Mouse (Mus musculus) adrenal gland, postnatal 14 days (tissue): ENCODE results near the gene Gxylt2. TPM values are rescaled to one million over a fixed set of nuclear protein-coding genes. Genes with fewer than 3 reads are reported as not detected.

Experiments used
- DNase-seq: peaks from one replicate; pipeline ENCODE4 v3.0.0; 2021; ENCODE audit warnings: mixed read lengths
- total RNA-seq: library from RNA; stranded (reverse); gene quantifications from 2 replicates; pipeline ENCODE4 v1.2.3, GENCODE M21; 2021

Gxylt2 gene
- total RNA-seq, 1 experiment from 2014 or later = 0.85 TPM

DNA sequence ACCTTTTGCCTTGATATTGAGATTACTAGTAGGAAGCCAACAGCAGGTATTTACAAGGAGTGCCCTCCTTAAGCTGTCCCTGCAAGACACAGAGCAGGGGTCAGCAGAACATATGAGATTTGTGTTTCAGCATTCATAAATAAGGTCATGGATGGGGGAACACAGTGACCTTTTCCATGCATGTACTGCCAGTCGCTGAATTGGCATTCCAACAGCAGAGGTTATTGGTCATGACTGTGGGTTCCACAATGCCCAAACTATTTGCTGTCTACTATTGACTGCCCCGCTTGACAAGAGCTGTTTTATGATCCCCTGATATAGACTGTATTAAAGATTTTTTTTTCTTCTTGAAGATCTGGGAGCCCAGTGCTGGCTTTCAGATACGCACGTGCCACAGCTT, 95.2 kb downstream of the Gxylt2 start:
- no peak for DNase-seq

DNA sequence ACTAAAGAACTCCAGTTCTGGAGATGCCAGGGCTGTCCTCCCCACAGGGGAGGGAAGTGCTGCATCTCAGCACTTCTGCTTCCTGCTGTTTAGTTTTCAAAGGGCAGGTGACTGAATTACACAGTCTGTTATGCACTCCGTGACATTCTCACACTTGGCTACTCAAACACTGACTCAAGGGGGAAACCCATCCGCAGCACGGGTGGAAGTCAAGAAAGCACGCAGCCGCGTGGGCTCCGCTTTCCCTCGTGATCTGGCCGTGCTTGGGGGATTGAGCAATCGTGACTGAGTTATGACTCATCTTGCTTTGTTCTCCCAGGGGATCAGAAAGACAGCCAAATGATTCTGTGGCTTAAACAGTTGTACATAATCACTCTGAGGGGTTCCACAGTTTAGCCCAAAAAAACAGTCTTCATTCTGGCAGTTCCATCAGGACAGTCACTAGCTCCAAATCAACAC, 96.0 kb downstream of the Gxylt2 start:
- peak; percentile 78 for DNase-seq

DNA sequence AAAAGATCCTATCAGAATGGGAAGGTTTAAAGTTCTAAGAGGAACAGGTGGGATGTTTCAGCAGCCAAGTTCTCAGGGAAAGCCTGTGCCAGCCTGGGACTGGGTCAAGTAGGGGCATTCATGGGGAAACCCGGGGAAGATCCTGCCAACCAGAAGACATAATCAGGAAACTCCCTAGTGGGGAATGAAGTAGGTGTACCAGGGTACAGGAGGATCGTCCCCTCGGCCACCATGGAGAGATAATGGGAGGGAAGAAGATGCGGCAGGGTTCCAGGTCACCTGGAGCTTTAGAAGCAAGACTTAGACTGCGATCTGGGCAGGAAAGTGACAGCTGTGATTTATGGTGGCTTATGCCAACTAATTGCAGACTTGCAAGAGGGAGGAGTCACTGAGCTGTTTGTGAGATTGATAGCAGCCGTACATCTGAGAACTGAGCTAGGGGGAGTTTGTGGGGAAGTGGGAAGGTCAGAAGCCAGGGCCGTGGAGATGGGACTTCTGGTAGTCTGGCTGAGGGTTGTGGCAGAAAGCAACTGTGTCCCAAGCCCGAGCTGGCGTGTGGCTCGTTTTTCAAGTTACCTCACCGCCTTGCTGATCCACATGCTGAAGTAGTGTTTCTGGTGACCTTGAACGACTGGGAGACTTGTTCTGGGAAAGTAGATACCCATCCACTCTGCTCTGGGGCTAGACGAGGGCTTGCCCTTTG, 98.0 kb downstream of the Gxylt2 start:
- DNase-seq = peak; percentile 50

DNA sequence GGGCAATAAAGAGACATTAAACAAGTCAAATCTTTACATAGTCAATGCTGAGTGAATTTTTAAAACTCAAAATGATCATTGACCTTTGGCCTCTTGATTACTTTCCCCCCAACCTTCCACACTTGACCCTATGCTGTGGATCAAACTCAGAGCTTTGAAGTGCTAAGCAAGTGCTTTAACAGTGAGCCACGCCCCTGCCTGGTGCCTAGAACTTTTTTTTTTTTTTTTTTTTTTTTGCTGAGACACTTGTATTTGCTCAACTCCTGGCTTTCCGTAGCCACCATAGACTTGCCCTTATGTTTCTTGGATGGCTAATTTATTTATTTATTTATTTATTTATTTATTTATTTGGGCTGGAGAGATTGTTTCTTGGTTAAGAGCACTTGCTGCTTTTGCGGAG, 98.7 kb downstream of the Gxylt2 start:
- DNase-seq = no peak

DNA sequence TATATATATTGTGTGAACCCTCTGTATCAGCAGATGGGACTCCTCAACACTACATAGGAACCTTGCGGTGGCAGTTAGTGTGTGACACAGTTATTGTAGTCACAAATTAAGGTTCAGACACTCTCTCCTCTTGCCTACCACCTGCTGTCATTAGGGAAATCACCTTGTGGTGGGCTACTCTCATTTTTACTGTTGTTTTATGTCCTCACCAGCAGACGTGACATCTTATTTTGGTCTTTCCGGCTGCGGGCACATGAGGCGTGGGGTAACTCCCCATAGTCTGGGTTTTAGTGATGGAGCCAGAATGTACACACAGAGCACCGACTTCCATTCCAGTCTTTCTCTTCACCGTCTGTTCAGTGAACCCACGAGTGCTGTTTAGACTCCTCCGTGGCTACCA, 102.7 kb downstream of the Gxylt2 start:
- DNase-seq = no peak

DNA sequence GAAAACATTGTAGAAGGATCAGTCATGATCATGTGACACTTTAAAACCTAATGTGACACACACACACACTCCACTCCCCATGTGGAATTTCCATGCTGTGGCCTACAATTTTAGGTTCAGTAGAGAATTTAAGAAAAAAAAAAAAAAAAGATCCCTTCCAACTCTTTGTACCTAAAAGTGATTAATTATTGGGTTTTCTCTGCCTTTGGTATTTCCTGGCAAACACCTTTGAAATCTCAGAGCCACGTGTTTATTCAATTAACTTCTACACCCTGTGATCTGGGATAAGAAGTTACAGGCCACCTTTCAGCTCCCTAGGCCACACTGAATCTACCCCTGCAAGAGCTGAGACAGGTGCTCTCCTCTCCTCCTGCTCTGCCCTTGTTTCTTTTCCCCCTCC, 103.2 kb downstream of the Gxylt2 start:
- DNase-seq = no peak

DNA sequence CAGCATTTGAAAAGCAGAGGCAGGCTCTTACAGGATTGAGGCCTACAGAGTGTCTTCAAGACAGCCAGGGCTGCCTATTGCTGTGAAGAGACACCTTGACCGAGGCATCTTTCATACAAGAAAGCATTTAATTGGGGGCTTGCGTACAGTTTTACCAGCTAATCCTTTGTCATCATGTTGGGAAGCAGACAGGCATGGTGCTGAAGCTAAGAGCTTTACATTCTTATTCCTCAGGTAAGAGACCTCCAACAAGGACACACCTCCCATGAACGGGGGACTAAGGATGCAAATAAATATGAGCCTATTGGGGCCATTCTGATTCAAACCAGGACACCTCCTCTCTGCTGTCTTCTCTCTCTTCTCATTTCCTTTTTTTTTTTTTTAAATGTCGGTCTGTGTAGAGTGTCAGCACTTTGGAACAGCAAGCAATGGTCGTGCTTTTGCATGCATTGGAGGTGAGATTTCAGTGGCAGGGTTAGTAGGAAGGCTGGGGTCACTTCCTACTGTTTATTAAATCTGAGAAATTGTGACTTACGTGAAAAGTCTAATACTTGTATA, 103.8 kb downstream of the Gxylt2 start:
- DNase-seq = no peak

DNA sequence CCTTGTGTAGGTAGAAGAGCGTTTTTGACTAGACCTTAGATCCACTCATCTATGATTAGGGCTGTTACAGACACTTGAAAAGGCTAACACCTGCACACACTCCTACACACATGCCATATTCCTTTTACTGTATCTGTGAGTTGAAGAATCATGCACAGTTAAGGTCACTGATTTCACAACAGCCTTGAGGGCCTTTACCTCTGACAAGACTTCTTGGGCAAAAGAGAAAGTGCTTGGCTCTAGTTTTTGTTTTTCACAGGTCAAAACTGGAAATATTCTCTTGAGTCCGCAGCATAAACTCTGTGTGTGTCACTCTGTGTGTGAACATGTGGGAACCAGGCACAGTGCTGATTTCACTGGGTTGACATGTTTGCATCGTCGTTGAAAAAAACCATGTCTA, 105.6 kb downstream of the Gxylt2 start:
- DNase-seq = no peak

DNA sequence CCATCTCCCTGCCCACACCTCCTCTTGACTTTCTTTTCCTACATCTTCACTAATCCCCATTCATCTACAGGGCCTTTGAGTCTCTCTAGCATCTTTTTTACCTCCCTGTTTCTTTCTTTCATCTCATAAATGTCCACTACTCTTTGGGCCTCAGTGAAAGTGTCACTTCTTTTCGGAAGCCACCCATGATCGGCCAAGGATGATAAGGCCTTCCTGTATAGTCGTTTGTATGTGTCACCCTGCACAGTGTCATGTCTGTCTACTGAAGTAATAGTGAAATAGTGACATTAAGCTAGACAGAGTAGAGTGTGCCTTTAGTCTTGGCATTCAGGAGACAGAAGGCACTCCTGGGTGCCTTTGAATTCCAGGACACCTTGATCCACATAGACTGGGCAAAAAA, 107.2 kb downstream of the Gxylt2 start:
- DNase-seq = no peak

DNA sequence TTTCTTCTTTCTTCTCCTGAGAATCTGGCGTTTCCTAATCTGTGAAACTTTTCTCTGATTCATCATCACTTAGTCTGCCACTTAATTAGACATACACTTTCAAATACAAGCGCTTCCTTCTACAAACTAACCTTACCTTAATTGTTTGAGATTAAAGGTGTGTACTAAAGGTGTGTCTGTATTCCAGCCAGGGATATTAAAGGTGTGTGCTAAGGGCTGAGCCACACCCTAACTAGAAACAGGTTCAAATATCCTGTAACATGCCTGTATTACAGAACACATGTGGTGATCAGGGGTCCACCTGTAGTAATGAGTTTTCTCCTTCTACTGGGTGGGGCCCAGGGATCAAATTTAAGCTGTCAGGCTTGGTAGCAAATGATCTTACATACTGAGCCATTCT, 116.8 kb downstream of the Gxylt2 start:
- DNase-seq = no peak

DNA sequence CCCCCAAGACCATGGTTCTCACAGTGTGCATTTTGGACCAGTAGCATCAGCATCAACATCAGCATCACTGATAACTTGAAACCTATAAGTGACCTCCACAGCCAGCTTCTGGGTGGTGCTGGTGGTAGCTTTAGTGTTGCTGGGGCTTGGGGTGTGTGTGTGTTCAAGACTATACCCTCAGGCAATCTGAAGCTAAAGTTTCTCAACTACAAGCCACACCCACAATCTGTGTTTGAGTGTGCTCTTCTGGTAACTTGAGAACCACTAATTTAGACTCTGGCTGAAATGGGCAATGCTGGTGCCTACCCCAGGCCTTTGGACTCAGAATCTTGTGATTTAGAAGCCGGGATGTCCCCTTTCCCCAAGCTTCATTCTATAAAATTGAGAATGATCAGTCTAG, 118.8 kb downstream of the Gxylt2 start:
- DNase-seq = no peak

DNA sequence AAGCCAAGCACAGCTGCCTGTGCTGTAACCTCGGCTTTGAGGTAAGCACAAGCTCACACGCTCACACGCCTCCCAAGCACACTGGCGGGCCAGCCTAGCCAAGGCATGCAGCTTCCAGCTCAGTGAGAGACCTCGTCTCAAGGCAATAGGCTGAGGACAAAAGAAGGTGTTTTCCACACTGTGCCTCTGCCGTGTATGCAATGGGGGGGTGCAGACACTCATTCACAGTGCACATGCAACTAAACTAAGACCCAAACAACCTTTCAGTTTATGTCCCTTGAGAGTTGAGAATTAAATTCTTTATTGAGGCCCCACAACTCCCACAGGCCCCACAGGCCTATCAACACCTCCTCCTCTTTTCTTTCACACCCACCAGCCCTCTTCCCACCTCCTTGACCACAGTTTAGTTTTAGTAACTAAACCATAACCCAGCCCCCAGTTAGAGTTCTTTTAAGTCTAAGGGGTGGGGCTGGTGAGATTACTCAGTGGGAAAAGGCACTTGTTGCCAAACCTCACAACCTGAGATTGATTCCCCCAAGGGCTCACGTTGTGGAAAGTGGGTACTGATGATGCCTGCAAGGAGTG, 119.9 kb downstream of the Gxylt2 start:
- DNase-seq = no peak

DNA sequence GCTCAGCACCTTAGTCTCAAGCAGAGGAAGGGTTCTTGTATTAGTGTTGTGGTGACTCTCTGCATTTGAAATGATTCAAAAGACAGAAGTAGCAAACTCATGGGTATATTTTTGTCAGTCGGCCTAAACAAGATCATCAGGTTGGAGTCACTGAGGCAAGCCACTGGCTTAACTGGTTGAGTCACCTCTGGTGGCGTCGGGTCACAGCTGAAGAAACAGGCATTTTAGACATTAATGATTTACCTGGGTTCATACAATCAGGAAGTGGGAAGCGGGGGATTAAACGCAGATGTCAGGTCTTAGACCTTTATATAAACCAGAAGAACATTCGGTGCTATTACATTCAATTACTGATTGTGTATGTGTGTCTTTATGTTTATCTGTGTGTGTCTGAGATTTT, 121.5 kb downstream of the Gxylt2 start:
- no peak for DNase-seq

DNA sequence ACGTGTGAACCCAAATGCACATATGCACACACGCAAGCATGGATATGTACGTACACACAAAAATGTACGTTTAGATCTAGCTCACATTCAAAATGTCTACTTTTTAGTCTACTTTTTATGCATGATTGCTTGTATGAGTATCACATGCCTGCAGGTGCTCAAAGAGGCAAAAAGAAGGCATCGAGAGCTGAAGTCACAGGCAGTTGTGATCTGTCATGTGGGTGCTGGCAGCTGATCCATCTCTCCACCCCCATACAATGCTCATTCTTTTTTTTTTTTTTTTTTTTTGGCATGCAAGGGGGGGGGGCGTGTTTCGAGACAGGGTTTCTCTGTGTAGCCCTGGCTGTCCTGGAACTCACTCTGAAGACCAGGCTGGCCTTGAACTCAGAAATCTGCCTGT, 124.0 kb downstream of the Gxylt2 start:
- no peak for DNase-seq

DNA sequence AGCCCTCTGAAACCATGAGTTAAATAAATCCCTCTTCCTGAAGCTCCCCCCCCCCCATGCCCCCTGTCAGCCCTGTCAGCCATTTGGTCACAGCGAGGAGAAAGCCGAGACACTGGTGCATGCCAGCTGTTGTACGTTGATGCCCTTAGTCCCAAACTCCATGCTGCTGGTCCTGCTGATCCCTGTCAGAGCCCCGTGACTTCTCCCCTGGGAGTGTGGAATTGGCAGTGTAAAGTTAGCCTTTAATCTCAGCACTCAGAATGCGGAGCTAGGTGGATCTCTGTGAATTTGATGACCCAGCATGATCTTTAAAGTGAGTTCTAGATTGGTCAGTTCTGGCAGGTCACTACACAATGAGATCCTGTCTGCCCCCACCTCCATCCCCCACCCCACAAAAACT, 125.2 kb downstream of the Gxylt2 start:
- DNase-seq = peak; percentile 21

DNA sequence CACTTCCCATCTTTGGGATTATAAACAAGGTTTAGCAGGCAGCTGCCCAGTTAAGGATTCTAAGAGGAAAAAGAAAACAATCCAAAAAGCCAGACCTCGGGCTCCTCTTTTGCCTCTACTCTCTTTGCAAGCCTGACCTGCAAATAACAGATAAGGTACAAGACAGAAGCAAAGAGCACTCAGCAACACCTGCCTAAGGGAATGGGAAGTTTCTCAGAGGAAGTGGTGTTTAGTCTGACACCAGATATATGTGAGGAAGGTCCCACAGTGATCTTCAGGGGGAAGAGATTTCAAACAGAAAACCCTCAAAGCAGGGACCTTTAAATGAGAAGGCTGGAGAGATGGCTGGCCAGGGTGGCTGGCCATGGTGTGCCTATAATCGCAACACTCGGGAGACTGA, 126.7 kb downstream of the Gxylt2 start:
- no peak for DNase-seq

DNA sequence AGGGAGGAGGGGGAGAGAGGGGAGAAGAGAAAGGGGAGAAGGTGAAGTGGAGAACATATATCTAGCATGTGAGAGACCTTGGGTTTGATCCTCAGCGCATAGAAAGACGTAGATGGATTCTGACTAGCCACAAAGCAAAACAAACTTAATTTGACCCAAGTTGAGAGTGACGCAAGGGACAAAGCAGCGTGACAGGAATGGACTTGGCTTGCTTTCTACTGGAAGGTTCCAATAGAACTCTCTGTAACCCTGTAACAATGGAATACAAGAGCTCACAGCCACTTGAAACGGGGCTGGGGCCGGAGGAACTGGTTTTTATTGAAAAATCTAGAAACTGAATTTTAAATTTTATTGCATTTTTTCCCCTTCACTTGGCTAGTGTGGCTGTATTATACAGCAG, 127.2 kb downstream of the Gxylt2 start:
- DNase-seq = peak; percentile 9

DNA sequence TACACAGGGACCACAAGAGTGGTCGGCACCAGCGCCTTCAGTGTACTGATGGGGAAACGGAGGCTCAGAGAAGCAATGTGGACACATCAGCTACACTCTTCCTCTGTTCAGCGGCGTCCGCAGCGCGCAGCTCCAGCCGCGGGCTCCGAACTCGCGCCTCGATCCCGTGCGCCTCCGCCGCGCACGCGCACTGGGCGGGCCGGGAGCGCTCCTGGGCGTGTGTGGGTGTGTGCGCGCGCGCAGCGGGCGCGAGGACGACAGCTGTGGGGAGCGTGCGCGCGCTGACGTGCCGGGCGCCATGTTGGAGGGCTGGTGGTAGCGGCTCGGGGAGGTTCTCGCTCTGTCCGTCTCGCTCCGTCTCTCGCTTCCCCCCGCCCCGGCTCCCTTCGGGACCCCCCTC, 128.8 kb downstream of the Gxylt2 start, which contains the start of gene Ppp4r2:
TSS of gene Ppp4r2 (plus strand) at position 268 of the 400 bp plus-strand sequence.
- DNase-seq = peak; percentile 96

DNA sequence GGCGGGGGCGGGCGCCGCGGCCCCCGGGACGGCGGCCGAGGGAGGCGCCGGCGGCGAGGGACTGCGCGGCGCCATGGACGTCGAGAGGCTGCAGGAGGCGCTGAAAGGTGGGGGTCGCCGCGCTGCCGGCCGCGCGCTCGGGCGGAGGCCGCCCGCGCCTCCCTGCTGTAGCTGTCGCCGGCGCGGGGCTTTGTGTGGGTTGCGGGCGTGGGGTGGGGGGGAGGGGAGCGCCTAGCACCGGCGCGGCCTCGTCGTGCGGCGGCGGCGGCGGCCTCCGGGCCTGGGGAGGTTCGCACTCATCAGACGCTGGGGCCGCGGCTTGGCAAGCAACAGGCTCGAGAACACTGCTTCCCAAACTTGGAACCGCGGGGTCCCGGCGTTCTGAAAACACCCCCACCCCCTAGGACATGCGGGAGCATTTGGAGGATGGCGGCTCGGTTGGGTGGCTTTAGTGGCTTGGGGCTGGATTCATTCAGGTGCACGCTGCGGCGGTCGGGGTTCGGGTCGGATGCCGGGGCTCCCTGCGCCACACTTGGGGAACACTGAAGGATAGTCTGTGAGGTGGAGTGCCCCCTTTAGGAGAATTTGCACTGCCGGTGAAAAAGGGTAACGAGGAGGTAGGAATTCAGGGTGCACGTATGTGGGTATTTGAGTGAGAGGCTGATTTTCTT, 129.4 kb downstream of the Gxylt2 start:
- DNase-seq = peak; percentile 68

DNA sequence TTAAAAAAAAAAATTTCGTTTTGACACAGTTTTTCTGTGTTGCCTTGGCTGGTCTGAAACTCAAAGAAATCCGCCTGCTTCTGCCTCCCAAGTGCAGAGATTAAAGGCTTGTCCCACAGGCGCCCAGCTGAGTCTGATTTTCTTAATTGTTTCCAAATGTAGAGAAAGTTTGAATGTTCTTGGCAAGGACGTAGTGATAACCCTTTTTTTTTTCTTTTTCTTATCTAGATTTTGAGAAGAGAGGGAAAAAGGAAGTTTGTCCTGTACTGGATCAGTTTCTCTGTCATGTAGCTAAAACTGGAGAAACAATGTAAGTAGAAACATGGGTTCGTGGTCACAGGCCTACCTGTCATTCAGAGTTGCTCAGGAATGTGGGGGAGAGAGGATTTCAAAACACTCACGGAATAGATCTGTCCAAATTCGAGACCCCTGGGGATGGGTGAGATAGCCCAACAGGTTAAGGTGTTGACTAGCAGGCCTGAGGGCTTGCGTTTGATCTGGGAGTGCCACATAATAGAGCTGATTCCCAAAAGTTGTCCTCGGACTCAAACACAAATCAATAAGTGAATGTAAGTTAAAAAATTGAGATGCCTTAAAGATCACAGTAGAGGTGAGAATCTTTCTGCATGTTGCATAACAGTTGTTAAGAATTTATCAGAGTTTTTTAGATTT, 130.1 kb downstream of the Gxylt2 start:
- DNase-seq = no peak

DNA sequence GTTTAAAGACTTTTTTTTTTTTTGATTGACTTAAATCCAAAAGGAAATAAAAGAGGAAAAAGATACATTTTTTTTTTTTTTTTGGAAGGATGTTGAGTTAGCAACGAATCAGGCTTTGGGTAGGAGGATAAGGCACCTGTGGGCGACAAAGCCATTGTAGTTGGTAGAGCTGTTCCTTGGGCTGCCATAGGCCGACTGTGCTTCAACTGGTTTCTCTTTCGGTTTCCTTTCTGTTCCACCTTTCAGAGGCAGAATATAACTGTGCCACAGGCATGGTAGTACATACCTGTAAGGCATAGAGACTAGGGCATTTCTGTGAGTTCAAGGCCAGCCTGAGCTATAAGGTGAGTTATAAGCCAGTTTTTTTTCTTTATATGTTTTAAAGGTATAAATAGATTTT, 140.5 kb downstream of the Gxylt2 start:
- no peak for DNase-seq

DNA sequence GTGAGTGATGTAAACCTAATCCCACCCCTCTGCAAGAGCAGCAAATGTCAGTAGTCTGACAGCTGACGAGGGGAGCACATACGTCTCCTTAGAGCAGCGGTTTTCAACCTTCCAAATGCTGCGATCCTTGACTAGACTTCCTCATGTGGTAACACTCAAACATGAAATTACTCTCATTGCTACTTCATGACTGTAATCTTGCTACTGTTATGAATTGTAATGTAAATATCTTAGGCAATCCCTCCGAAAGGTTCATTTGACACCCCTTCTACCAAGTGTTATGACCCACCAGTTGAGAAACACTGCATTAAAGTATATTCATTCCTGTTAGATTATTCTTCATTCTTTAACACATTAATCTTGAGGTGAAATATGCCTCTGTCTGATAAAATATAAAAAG, 142.7 kb downstream of the Gxylt2 start:
- DNase-seq = no peak
